Mouse (Mus musculus) kidney, postnatal 25 days (tissue): ENCODE data around the gene Cyp21a1.
"Not testable (repeated sequence)": the region's sequence is repeated elsewhere in the genome, so short reads cannot be mapped to it uniquely, and the experiment has no call there.

Experiments used
- DNase-seq, 2 experiments: peaks; one replicate each; pipeline ENCODE4 v3.0.0; 2021; ENCODE audit warnings: mixed read lengths in 2 of 2

Gene Cyp21a1

GRCm38 (mm10) chr17:34803367-34803766 is 994 bp downstream of the Cyp21a1 start:
- not testable (repeated sequence) for DNase-seq

GRCm38 (mm10) chr17:34802756-34803155 is 1.6 kb downstream of the Cyp21a1 start:
- not testable (repeated sequence) for DNase-seq

- not testable (repeated sequence) for DNase-seq
Observed at GRCm38 (mm10) chr17:34800781-34801305, 3.5 kb downstream of the Cyp21a1 start.

GRCm38 (mm10) chr17:34799531-34799925 is 4.8 kb downstream of the Cyp21a1 start:
- DNase-seq = no peak

GRCm38 (mm10) chr17:34798866-34799530 is 5.4 kb downstream of the Cyp21a1 start:
- no peak for DNase-seq

- not testable (repeated sequence) for DNase-seq
Observed at GRCm38 (mm10) chr17:34798071-34798470, 6.3 kb downstream of the Cyp21a1 start.

- DNase-seq = not testable (repeated sequence)
Observed at GRCm38 (mm10) chr17:34797211-34797995, 7.0 kb downstream of the Cyp21a1 start.

GRCm38 (mm10) chr17:34796311-34797140 is 7.8 kb downstream of the Cyp21a1 start:
- no peak for DNase-seq

- DNase-seq = peak in 1 of 2 experiments; percentile 71
Observed at GRCm38 (mm10) chr17:34795633-34796032, 8.7 kb downstream of the Cyp21a1 start.

GRCm38 (mm10) chr17:34795016-34795415 is 9.3 kb downstream of the Cyp21a1 start:
- DNase-seq = no peak

- DNase-seq = no peak
Observed at GRCm38 (mm10) chr17:34777680-34778325, 26.6 kb downstream of the Cyp21a1 start.

GRCm38 (mm10) chr17:34761471-34761870 is 42.9 kb downstream of the Cyp21a1 start:
- no peak for DNase-seq
